Mouse (Mus musculus) myocyte (in vitro differentiated cells): ENCODE data around the gene St3gal4.

Experiments used
- CEBPB ChIP-seq: IDR thresholded peaks from 2 replicates; pipeline ENCODE4 v1.6.1; 2011; ENCODE audit warnings: mild to moderate bottlenecking, moderate library complexity; ENCODE audit not compliant: poor library complexity, insufficient read depth, severe bottlenecking
- E2F4 ChIP-seq: IDR thresholded peaks from one replicate; pipeline ENCODE4 v1.6.1; 2011; ENCODE audit warnings: mild to moderate bottlenecking, control low read depth, moderate library complexity; ENCODE audit not compliant: insufficient read depth
- MAX ChIP-seq: IDR thresholded peaks from one replicate; pipeline ENCODE4 v1.6.1; 2011; ENCODE audit warnings: low read depth, mild to moderate bottlenecking, control low read depth
- MYOD1 ChIP-seq, 3 experiments: IDR thresholded peaks; one replicate each; pipeline ENCODE4 v1.6.1; 2011; ENCODE audit warnings: control low read depth in 2 of 3, low read depth in 2 of 3, mild to moderate bottlenecking in 2 of 3, moderate library complexity in 1 of 3; ENCODE audit not compliant: insufficient read length in 2 of 3, control insufficient read depth in 1 of 3
- MYOG ChIP-seq, 3 experiments: IDR thresholded peaks; one replicate each; pipeline ENCODE4 v1.6.1; 2011; ENCODE audit warnings: control low read depth in 2 of 3, low read depth in 2 of 3, mild to moderate bottlenecking in 2 of 3; ENCODE audit not compliant: insufficient read length in 2 of 3, control insufficient read depth in 1 of 3, insufficient read depth in 1 of 3
- POLR2A ChIP-seq: IDR thresholded peaks from one replicate; pipeline ENCODE4 v1.6.1; 2011; ENCODE audit warnings: low read depth, mild to moderate bottlenecking, control low read depth, moderate library complexity; ENCODE audit not compliant: insufficient read length
- POLR2AphosphoS2 ChIP-seq: IDR thresholded peaks from one replicate; pipeline ENCODE4 v1.6.1; 2011; ENCODE audit warnings: low read depth, control low read depth; ENCODE audit not compliant: insufficient read length
- TCF12 ChIP-seq: IDR thresholded peaks from one replicate; pipeline ENCODE4 v1.6.1; 2011; ENCODE audit warnings: mild to moderate bottlenecking, control low read depth; ENCODE audit not compliant: poor library complexity, insufficient read depth, severe bottlenecking
- TCF3 ChIP-seq: IDR thresholded peaks from one replicate; pipeline ENCODE4 v1.6.1; 2011; ENCODE audit warnings: low read depth, control low read depth; ENCODE audit not compliant: insufficient read length
- USF1 ChIP-seq: IDR thresholded peaks from one replicate; pipeline ENCODE4 v1.6.1; 2011; ENCODE audit warnings: low read depth, mild to moderate bottlenecking, control low read depth, moderate library complexity

- TF ChIP-seq POLR2AphosphoS2 (no peak), POLR2A (no peak), MAX (no peak), USF1 (no peak), E2F4 (no peak), TCF12 (no peak), MYOG (IDR thresholded peaks at IDR 0.05; ENCODE audit: control insufficient read depth in 1 of 3, insufficient read depth in 1 of 3, insufficient read length in 2 of 3, low read depth in 2 of 3) (no peak), MYOD1 (IDR thresholded peaks at IDR 0.05; ENCODE audit: control insufficient read depth in 1 of 3, insufficient read length in 2 of 3, low read depth in 2 of 3) (no peak), TCF3 (no peak), CEBPB (no peak)
Measured at GRCm38 (mm10) chr9:35142221-35142620, 23.2 kb upstream of the St3gal4 start.
